Mouse (Mus musculus): ENCODE measurements around the gene Kcnip3.

Gene Kcnip3

GRCm38 (mm10) chr2:127470183-127470582, 51.7 kb downstream of the Kcnip3 start:
- DNase-seq (ENCODE audit: low spot score) = no peak

- no peak for DNase-seq (ENCODE audit: low spot score)
Measured at GRCm38 (mm10) chr2:127462314-127462713, 59.6 kb downstream of the Kcnip3 start.

- DNase-seq (ENCODE audit: low spot score) = no peak
Measured at GRCm38 (mm10) chr2:127461351-127461750, 60.5 kb downstream of the Kcnip3 start.

GRCm38 (mm10) chr2:127459341-127459740, 62.6 kb downstream of the Kcnip3 start:
- no peak for DNase-seq (ENCODE audit: low spot score)

- DNase-seq (ENCODE audit: low spot score) = no peak
Measured at GRCm38 (mm10) chr2:127453764-127454163, 68.1 kb downstream of the Kcnip3 start.

GRCm38 (mm10) chr2:127453141-127453540, 68.8 kb downstream of the Kcnip3 start:
- DNase-seq (ENCODE audit: low spot score) = no peak

- DNase-seq (ENCODE audit: low spot score) = no peak
Measured at GRCm38 (mm10) chr2:127451748-127452147, 70.1 kb downstream of the Kcnip3 start.

- peak; percentile 13 for DNase-seq (ENCODE audit: low spot score)
Measured at GRCm38 (mm10) chr2:127449691-127450090, 72.2 kb downstream of the Kcnip3 start.

- DNase-seq (ENCODE audit: low spot score) = no peak
Measured at GRCm38 (mm10) chr2:127446847-127447246, 75.0 kb downstream of the Kcnip3 start.

GRCm38 (mm10) chr2:127444055-127444789, 77.7 kb downstream of the Kcnip3 start, which contains the start of gene Fahd2a:
Gene Fahd2a, minus strand, starts transcription at chr2:127444565.
- DNase-seq (ENCODE audit: low spot score) = peak; percentile 82

GRCm38 (mm10) chr2:127437697-127438096, 84.2 kb downstream of the Kcnip3 start:
- no peak for DNase-seq (ENCODE audit: low spot score)

GRCm38 (mm10) chr2:127435554-127435953, 86.3 kb downstream of the Kcnip3 start:
- DNase-seq (ENCODE audit: low spot score) = no peak

GRCm38 (mm10) chr2:127435135-127435534, 86.8 kb downstream of the Kcnip3 start:
- DNase-seq (ENCODE audit: low spot score) = no peak

GRCm38 (mm10) chr2:127433487-127434295, 88.2 kb downstream of the Kcnip3 start:
- no peak for DNase-seq (ENCODE audit: low spot score)

- no peak for DNase-seq (ENCODE audit: low spot score)
Measured at GRCm38 (mm10) chr2:127430238-127430637, 91.7 kb downstream of the Kcnip3 start.

- no peak for DNase-seq (ENCODE audit: low spot score)
Measured at GRCm38 (mm10) chr2:127424977-127425376, 96.9 kb downstream of the Kcnip3 start, which contains the start of gene Gpat2. Gene Gpat2, plus strand, starts transcription at chr2:127425199.

- no peak for DNase-seq (ENCODE audit: low spot score)
Measured at GRCm38 (mm10) chr2:127418266-127418970, 103.5 kb downstream of the Kcnip3 start.

GRCm38 (mm10) chr2:127416706-127417105, 105.2 kb downstream of the Kcnip3 start:
- DNase-seq (ENCODE audit: low spot score) = no peak

GRCm38 (mm10) chr2:127415806-127416205, 106.1 kb downstream of the Kcnip3 start:
- no peak for DNase-seq (ENCODE audit: low spot score)

- DNase-seq (ENCODE audit: low spot score) = no peak
Measured at GRCm38 (mm10) chr2:127411126-127411525, 110.8 kb downstream of the Kcnip3 start.
